Mouse (Mus musculus) kidney, adult 2 months (tissue): ENCODE data around the gene Trnau1ap. TPM values are rescaled to one million over a fixed set of nuclear protein-coding genes. Genes with fewer than 3 reads are reported as not detected.

Experiments used
- DNase-seq: peaks from one replicate; pipeline ENCODE4 v3.0.0; 2021
- H3K27ac ChIP-seq: fragments of 200-500 bp; 2 replicates; pipeline ENCODE4 v1.5.1; 2012; ENCODE audit warnings: low read depth, low read length, control low read depth, inconsistent platforms; ENCODE audit not compliant: insufficient read depth
- H3K27me3 ChIP-seq: fragments of 200-500 bp; replicated peaks from 2 replicates; pipeline ENCODE4 v1.6.1; 2012; ENCODE audit warnings: mild to moderate bottlenecking, moderate library complexity, low read length, inconsistent platforms; ENCODE audit not compliant: control insufficient read depth, insufficient read depth
- H3K36me3 ChIP-seq: fragments of 200-500 bp; 2 replicates; pipeline ENCODE4 v1.6.1; 2012; ENCODE audit warnings: mild to moderate bottlenecking, moderate library complexity, low read length, inconsistent platforms; ENCODE audit not compliant: control insufficient read depth, insufficient read depth
- H3K4me1 ChIP-seq: fragments of 200-500 bp; 2 replicates; pipeline ENCODE4 v1.6.1; 2011; ENCODE audit warnings: low read length; ENCODE audit not compliant: control insufficient read depth, insufficient read depth
- H3K4me3 ChIP-seq: fragments of 200-500 bp; 2 replicates; pipeline ENCODE4 v1.5.1; 2011; ENCODE audit warnings: mild to moderate bottlenecking, low read depth, low read length, control low read depth; ENCODE audit not compliant: insufficient read depth
- CTCF ChIP-seq: fragments of 200-500 bp; conservative IDR thresholded peaks from 2 replicates; pipeline ENCODE4 v1.5.1; 2011; ENCODE audit warnings: low read depth, mild to moderate bottlenecking, control low read depth, low read length, moderate library complexity, mixed read lengths; ENCODE audit not compliant: insufficient read depth, insufficient read length
- POLR2A ChIP-seq: fragments of 200-500 bp; IDR thresholded peaks from one replicate; pipeline ENCODE4 v1.6.1; 2011; ENCODE audit warnings: low read depth, low read length, control low read depth
- WGBS: fragments of 180-500 bp; shearing (Covaris S2); methylation state at CpG from one replicate; pipeline ENCODE4 v1.1.7; 2018; 5-methylcytosine and 5-hydroxymethylcytosine counted together
- polyA plus RNA-seq: library from polyadenylated mRNA; depleted of rRNA; stranded (reverse); fragments of >200 nt; gene quantifications from 2 replicates; pipeline ENCODE4 v1.2.3, GENCODE M21; 2012

The Trnau1ap gene
- polyA plus RNA-seq, 1 experiment: 30.2 TPM

GRCm38 (mm10) chr4:132301486-132301885 is 27.9 kb downstream of the Trnau1ap start:
- TF ChIP-seq POLR2A (no peak), CTCF (no peak)
- DNase-seq: no peak

GRCm38 (mm10) chr4:132299849-132300248 is 29.5 kb downstream of the Trnau1ap start:
- WGBS: 81% methylated on average over 1 of the region's 1 CpGs
- DNase-seq: no peak

More at GRCm38 (mm10) chr4:132301486-132301885, 27.9 kb downstream of the Trnau1ap start:
- Histone ChIP-seq H3K4me3 (no peak overlapping the region), H3K27me3 (no peaks in the 10 kb centered on the region), H3K36me3 (no peaks in the 10 kb centered on the region), H3K27ac (no peak overlapping the region), H3K4me1 (peaks cover 6% of the 10 kb centered on the region; the same call in 1 of the 2 replicates)
- WGBS: 89% methylated on average over 6 of the region's 6 CpGs

GRCm38 (mm10) chr4:132295696-132296390 is 33.5 kb downstream of the Trnau1ap start:
- no peak for DNase-seq
- no peaks in the 10 kb centered on the region for H3K36me3 ChIP-seq
- no peak overlapping the region for H3K27ac ChIP-seq
- no peak overlapping the region for H3K4me3 ChIP-seq
- H3K27me3 ChIP-seq: no peaks in the 10 kb centered on the region
- H3K4me1 ChIP-seq: peaks cover 4% of the 10 kb centered on the region; the same call in 1 of the 2 replicates
- 55% methylated on average over 8 of the region's 8 CpGs for WGBS
- TF ChIP-seq POLR2A (no peak), CTCF (peak; percentile 59)

More at GRCm38 (mm10) chr4:132299849-132300248, 29.5 kb downstream of the Trnau1ap start:
- H3K27me3 ChIP-seq: no peaks in the 10 kb centered on the region
- H3K4me1 ChIP-seq: no peaks in the 10 kb centered on the region
- no peak overlapping the region for H3K27ac ChIP-seq
- H3K36me3 ChIP-seq: no peaks in the 10 kb centered on the region
- H3K4me3 ChIP-seq: no peak overlapping the region
- TF ChIP-seq POLR2A: no peak
- no peak for TF ChIP-seq CTCF

GRCm38 (mm10) chr4:132293682-132294240 is 35.6 kb downstream of the Trnau1ap start:
- Histone ChIP-seq H3K27me3 (no peaks in the 10 kb centered on the region), H3K36me3 (no peaks in the 10 kb centered on the region), H3K4me1 (peaks cover 4% of the 10 kb centered on the region; the same call in 1 of the 2 replicates), H3K27ac (0 out of 2 replicates have a peak overlapping the region, but pooled peaks have one; percentile 14), H3K4me3 (no peak overlapping the region)
- peak; percentile 80 for DNase-seq
- no peak for TF ChIP-seq POLR2A
- no peak for TF ChIP-seq CTCF
- 44% methylated on average over 7 of the region's 7 CpGs for WGBS

GRCm38 (mm10) chr4:132292988-132293387 is 36.4 kb downstream of the Trnau1ap start:
- Histone ChIP-seq H3K27ac (no peak overlapping the region), H3K27me3 (no peaks in the 10 kb centered on the region), H3K4me3 (no peak overlapping the region), H3K36me3 (no peaks in the 10 kb centered on the region), H3K4me1 (peaks cover 4% of the 10 kb centered on the region; the same call in 1 of the 2 replicates)
- TF ChIP-seq CTCF: peak; percentile 70
- no peak for TF ChIP-seq POLR2A
- 50% methylated on average over 4 of the region's 4 CpGs for WGBS
- peak; percentile 72 for DNase-seq

- DNase-seq: no peak
- Histone ChIP-seq H3K27me3 (no peaks in the 10 kb centered on the region), H3K4me3 (no peak overlapping the region), H3K36me3 (no peaks in the 10 kb centered on the region), H3K27ac (no peak overlapping the region), H3K4me1 (peaks cover 4% of the 10 kb centered on the region; the same call in 1 of the 2 replicates)
- TF ChIP-seq CTCF (peak; percentile 30; the same call in 1 of the 2 replicates), POLR2A (no peak)
- WGBS: 87% methylated on average over 12 of the region's 12 CpGs
Measured at GRCm38 (mm10) chr4:132291624-132292335, 37.6 kb downstream of the Trnau1ap start.
